Mouse (Mus musculus) heart, embryonic 16.5 days (tissue): ENCODE measurements around the gene Slc9a3r2. TPM values are rescaled to one million over a fixed set of nuclear protein-coding genes. Genes with fewer than 3 reads are reported as not detected.

ENCODE experiments used
- ATAC-seq: fragments of 200-750 bp; cut with Nextera tagmentation; replicated peaks from 2 replicates; pipeline ENCODE4 v1.8.0; 2017; ENCODE audit warnings: moderate number of reproducible peaks; ENCODE audit not compliant: insufficient read depth, low FRiP score; ENCODE audit errors: extremely low read depth
- H3K27ac ChIP-seq: fragments of 300-500 bp; sonication (generic); 2 replicates; pipeline ENCODE4 v1.5.1; 2014; ENCODE audit warnings: mild to moderate bottlenecking, low read length, control low read depth, moderate library complexity
- H3K27me3 ChIP-seq: fragments of 300-500 bp; sonication (generic); 2 replicates; pipeline ENCODE4 v1.6.1; 2014; ENCODE audit warnings: low read length, mixed read lengths; ENCODE audit not compliant: control insufficient read depth, insufficient read depth
- H3K36me3 ChIP-seq: fragments of 300-500 bp; sonication (generic); 2 replicates; pipeline ENCODE4 v1.6.1; 2014; ENCODE audit not compliant: control insufficient read depth, insufficient read depth
- H3K4me1 ChIP-seq: fragments of 300-500 bp; sonication (generic); 2 replicates; pipeline ENCODE4 v1.6.1; 2014; ENCODE audit warnings: low read length, mixed read lengths; ENCODE audit not compliant: control insufficient read depth, insufficient read depth
- H3K4me2 ChIP-seq: fragments of 300-500 bp; sonication (generic); 2 replicates; pipeline ENCODE4 v1.6.1; 2014; ENCODE audit warnings: low read depth, mild to moderate bottlenecking, control low read depth, low read length
- H3K4me3 ChIP-seq: fragments of 300-500 bp; sonication (generic); 2 replicates; pipeline ENCODE4 v1.5.1; 2014; ENCODE audit warnings: mild to moderate bottlenecking, control low read depth, low read length
- H3K9ac ChIP-seq: fragments of 300-500 bp; sonication (generic); 2 replicates; pipeline ENCODE4 v1.6.1; 2014; ENCODE audit warnings: low read length, control low read depth
- H3K9me3 ChIP-seq: fragments of 300-500 bp; sonication (generic); replicated peaks from 2 replicates; pipeline ENCODE4 v1.6.1; 2016; ENCODE audit warnings: low read length; ENCODE audit not compliant: control insufficient read depth
- WGBS: fragments of 180-500 bp; shearing (Covaris S2); extraction: QIAGEN DNeasy Blood & Tissue Kit; methylation state at CpG from one replicate; pipeline ENCODE4 v1.1.7; 2014; 5-methylcytosine and 5-hydroxymethylcytosine counted together
- polyA plus RNA-seq: library from polyadenylated mRNA; unstranded; fragments of >200 nt; fragmentation: Nextera tagmentation; extraction: Ambion mirVana; gene quantifications from 2 replicates; pipeline ENCODE4 v1.2.1, GENCODE M21; 2015

Gene Slc9a3r2
- polyA plus RNA-seq, 1 experiment from 2014 or later: 50.8 TPM

DNA sequence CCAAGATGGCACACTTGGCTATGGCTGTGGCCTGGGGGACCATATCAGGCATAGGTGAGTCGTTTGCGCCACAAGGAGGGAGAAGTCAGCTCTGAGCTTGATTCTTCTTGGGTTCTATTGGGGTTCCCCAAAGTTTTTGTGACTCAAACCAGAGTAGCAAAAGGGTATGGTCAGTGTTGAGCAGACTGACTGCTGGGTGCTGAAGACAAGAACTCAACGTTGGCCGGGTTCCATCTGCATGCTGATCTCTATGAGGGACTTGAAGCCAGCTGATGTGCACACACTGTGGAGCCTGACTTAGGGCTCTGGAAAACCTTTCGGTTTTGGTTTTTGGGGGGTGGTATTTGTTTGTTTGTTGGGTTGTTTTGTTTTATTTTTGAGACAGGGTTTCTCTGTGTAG is 14.4 kb downstream of the Slc9a3r2 start:
- Histone ChIP-seq H3K4me3 (no peak overlapping the region), H3K9me3 (no peaks in the 10 kb centered on the region), H3K4me2 (no peak overlapping the region), H3K4me1 (peaks cover 29% of the 10 kb centered on the region), H3K27ac (no peak overlapping the region), H3K9ac (no peak overlapping the region), H3K36me3 (peaks cover under 1% of the 10 kb centered on the region; the same call in 1 of the 2 replicates), H3K27me3 (0 out of 2 replicates have a peak, but pooled peaks cover 3% of the 10 kb centered on the region)
- WGBS: 87% methylated on average over 5 of the region's 5 CpGs
- no peak for ATAC-seq

DNA sequence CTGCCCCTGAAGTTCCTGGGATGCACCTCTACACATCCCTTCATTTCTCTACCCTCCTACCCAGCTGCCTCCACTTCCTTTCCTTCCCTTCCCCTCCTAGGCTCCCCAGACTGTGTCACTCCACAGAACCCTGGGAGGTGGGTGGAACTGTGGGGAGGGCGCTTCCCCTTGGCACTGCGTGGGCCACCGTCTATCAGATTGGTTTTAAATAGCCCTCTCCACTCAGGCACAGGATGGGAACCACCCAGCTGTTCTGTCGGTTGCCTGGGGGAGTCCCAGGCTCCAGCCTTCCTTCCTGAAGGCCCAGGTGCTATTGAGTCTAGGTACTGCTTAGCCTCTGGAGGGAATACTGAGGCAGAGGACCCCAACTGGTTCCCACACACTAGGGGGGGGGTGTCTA is 15.1 kb downstream of the Slc9a3r2 start:
- Histone ChIP-seq H3K4me1 (peaks cover 29% of the 10 kb centered on the region), H3K27me3 (0 out of 2 replicates have a peak, but pooled peaks cover 3% of the 10 kb centered on the region), H3K4me3 (no peak overlapping the region), H3K36me3 (peaks cover 7% of the 10 kb centered on the region; the same call in 1 of the 2 replicates), H3K4me2 (no peak overlapping the region), H3K9ac (no peak overlapping the region), H3K27ac (no peak overlapping the region), H3K9me3 (no peaks in the 10 kb centered on the region)
- 45% methylated on average over 4 of the region's 4 CpGs for WGBS
- ATAC-seq: no peak

GRCm38 (mm10) chr17:24633831-24634230 is 16.3 kb downstream of the Slc9a3r2 start:
- Histone ChIP-seq H3K36me3 (peaks cover 17% of the 10 kb centered on the region), H3K4me3 (no peak overlapping the region), H3K9ac (no peak overlapping the region), H3K27ac (peak overlapping the region; percentile 94), H3K4me2 (no peak overlapping the region), H3K9me3 (no peaks in the 10 kb centered on the region), H3K4me1 (peaks cover 29% of the 10 kb centered on the region), H3K27me3 (0 out of 2 replicates have a peak, but pooled peaks cover 3% of the 10 kb centered on the region)
- no peak for ATAC-seq
- 91% methylated on average over 11 of the region's 11 CpGs for WGBS

- 5% methylated on average over 22 of the region's 22 CpGs for WGBS
- H3K4me1 ChIP-seq: peaks cover 29% of the 10 kb centered on the region
- H3K4me3 ChIP-seq: peak overlapping the region; percentile 82
- H3K9me3 ChIP-seq: no peaks in the 10 kb centered on the region
- peaks cover 17% of the 10 kb centered on the region for H3K36me3 ChIP-seq
- peak; percentile 64 for ATAC-seq
- H3K9ac ChIP-seq: peak overlapping the region; percentile 89
- H3K4me2 ChIP-seq: peak overlapping the region; percentile 87
- H3K27me3 ChIP-seq: 0 out of 2 replicates have a peak, but pooled peaks cover 3% of the 10 kb centered on the region
- peak overlapping the region; percentile 94 for H3K27ac ChIP-seq
Observed at GRCm38 (mm10) chr17:24632813-24633449, 17.2 kb downstream of the Slc9a3r2 start.

GRCm38 (mm10) chr17:24632167-24632812 is 17.8 kb downstream of the Slc9a3r2 start, which contains the start of the genes Tsc2 and Nthl1:
Tsc2 (minus strand) TSS chr17:24632630.
Nthl1 (plus strand) TSS chr17:24632680.
- H3K9ac ChIP-seq: peak within 1 kb of the TSS; percentile 89
- no peaks in the 10 kb centered on the region for H3K9me3 ChIP-seq
- H3K4me3 ChIP-seq: peak within 1 kb of the TSS; percentile 82
- WGBS: 1% methylated on average over 49 of the region's 51 CpGs
- peak within 1 kb of the TSS; percentile 94 for H3K27ac ChIP-seq
- H3K4me1 ChIP-seq: peaks cover 29% of the 10 kb centered on the region
- H3K4me2 ChIP-seq: peak within 1 kb of the TSS; percentile 87
- H3K36me3 ChIP-seq: peaks cover 20% of the 10 kb centered on the region
- ATAC-seq: peak; percentile 76
- 0 out of 2 replicates have a peak, but pooled peaks cover 3% of the 10 kb centered on the region for H3K27me3 ChIP-seq

GRCm38 (mm10) chr17:24630072-24630471 is 20.1 kb downstream of the Slc9a3r2 start:
- H3K27ac ChIP-seq: no peak overlapping the region
- H3K9ac ChIP-seq: no peak overlapping the region
- 90% methylated on average over 14 of the region's 14 CpGs for whole genome bisulfite sequencing
- peaks cover 33% of the 10 kb centered on the region for H3K36me3 ChIP-seq
- H3K27me3 ChIP-seq: 0 out of 2 replicates have a peak, but pooled peaks cover 2% of the 10 kb centered on the region
- ATAC-seq: no peak
- no peak overlapping the region for H3K4me2 ChIP-seq
- H3K4me3 ChIP-seq: no peak overlapping the region
- H3K9me3 ChIP-seq: no peaks in the 10 kb centered on the region
- H3K4me1 ChIP-seq: peaks cover 18% of the 10 kb centered on the region

DNA sequence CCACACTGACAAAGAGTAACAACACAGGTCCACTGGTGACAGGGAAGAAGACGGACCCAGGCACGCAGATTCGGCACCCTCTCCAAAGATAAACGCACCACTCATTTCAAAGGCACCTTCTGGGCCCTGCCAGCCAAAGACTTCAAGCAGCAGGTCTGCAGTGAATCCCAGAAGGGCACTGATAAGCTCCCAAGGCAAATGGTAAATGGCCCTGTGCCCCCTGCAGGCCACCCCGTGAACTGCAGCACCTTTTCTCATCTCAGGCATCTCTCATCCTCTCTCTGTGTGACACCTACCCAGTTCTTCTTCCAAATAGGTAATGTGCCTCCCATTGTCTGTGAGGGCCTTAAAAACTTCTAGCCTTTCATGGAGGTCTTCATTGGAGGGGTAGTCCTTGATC is 21.5 kb downstream of the Slc9a3r2 start:
- peaks cover 14% of the 10 kb centered on the region for H3K4me1 ChIP-seq
- ATAC-seq: no peak
- no peak overlapping the region for H3K4me3 ChIP-seq
- H3K4me2 ChIP-seq: no peak overlapping the region
- H3K9me3 ChIP-seq: no peaks in the 10 kb centered on the region
- 29% methylated on average over 5 of the region's 5 CpGs for WGBS
- no peak overlapping the region for H3K9ac ChIP-seq
- H3K27ac ChIP-seq: no peak overlapping the region
- H3K27me3 ChIP-seq: no peaks in the 10 kb centered on the region
- peaks cover 39% of the 10 kb centered on the region for H3K36me3 ChIP-seq

DNA sequence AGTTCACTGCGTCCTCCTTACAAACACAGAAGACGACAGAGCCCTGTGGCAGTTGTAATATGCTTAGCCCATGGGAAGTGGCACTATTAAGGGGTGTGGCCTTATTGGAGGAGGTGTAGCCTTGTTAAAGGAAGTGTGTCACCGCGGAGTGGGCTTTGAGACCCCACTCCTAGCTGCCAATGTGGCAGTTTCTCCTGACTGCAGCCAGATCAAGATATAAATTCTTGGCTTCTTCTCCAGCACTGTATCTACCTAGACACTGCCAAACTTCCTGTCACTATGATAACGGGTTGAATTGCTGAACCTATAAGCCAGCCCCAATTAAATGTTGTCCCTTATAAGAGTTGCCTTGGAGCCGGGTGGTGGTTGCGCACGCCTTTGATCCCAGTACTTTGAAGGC is 24.7 kb downstream of the Slc9a3r2 start:
- no peaks in the 10 kb centered on the region for H3K9me3 ChIP-seq
- H3K4me3 ChIP-seq: no peak overlapping the region
- 90% methylated on average over 8 of the region's 8 CpGs for WGBS
- H3K36me3 ChIP-seq: peaks cover 59% of the 10 kb centered on the region
- no peak overlapping the region for H3K9ac ChIP-seq
- H3K4me1 ChIP-seq: no peaks in the 10 kb centered on the region
- no peaks in the 10 kb centered on the region for H3K27me3 ChIP-seq
- H3K4me2 ChIP-seq: no peak overlapping the region
- ATAC-seq: no peak
- no peak overlapping the region for H3K27ac ChIP-seq

GRCm38 (mm10) chr17:24617561-24618194 is 32.4 kb downstream of the Slc9a3r2 start:
- Histone ChIP-seq H3K4me2 (no peak overlapping the region), H3K36me3 (peaks cover 63% of the 10 kb centered on the region), H3K4me3 (no peak overlapping the region), H3K27ac (no peak overlapping the region), H3K27me3 (no peaks in the 10 kb centered on the region), H3K4me1 (no peaks in the 10 kb centered on the region), H3K9ac (no peak overlapping the region), H3K9me3 (no peaks in the 10 kb centered on the region)
- ATAC-seq: no peak
- WGBS: 77% methylated on average over 14 of the region's 14 CpGs
